9 mouse cellular contexts compared by ENCODE assay signal in genomic region chr11:70651391-70651790, GRCm38 (mm10). TPM values are rescaled to one million over a fixed set of nuclear protein-coding genes. Genes with fewer than 3 reads are reported as not detected.
DNase-seq lines count a peak whose midpoint lies in the region; ATAC-seq and TF ChIP-seq lines count a peak whose summit lies in the region.
"Had no signal": no experiment of that assay in that cellular context is flagged by ENCODE, and none has a peak within 500 bp of the region (broad histone marks: within the 10 kb centered on the region; RNA-seq: fewer than 3 reads in every experiment).

No protein-coding gene starts in this region.

- peaks cover 32% of the 10 kb centered on the region for H3K4me1 ChIP-seq in limb, embryonic 11.5 days (ENCODE audit: control insufficient read depth, insufficient read depth, low read length)

- no peak for ATAC-seq in limb, embryonic 11.5 days (ENCODE audit: insufficient number of reproducible peaks, low FRiP score, low TSS enrichment, low read depth)

- intact Hi-C loops in gastrocnemius, adult 2 months (cut with DNase I) = no loop called here

- no peak overlapping the region for H3K9ac ChIP-seq in limb, embryonic 11.5 days (ENCODE audit: low read length)

- H3K27me3 ChIP-seq in limb, embryonic 11.5 days (ENCODE audit: control insufficient read depth, insufficient read depth, low read length) = no peaks in the 10 kb centered on the region
- H3K27me3 ChIP-seq: neural tube, embryonic 12.5 days had no signal

- peaks cover 28% of the 10 kb centered on the region for H3K36me3 ChIP-seq in limb, embryonic 11.5 days (ENCODE audit: control insufficient read depth, insufficient read depth, low read length)

- no peaks in the 10 kb centered on the region for H3K9me3 ChIP-seq in limb, embryonic 11.5 days (ENCODE audit: control insufficient read depth, low read length)
- H3K9me3 ChIP-seq: neural tube, embryonic 12.5 days had no signal

- peak overlapping the region; percentile 92 for H3K27ac ChIP-seq in gastrocnemius, adult 2 months
- H3K27ac ChIP-seq in limb, embryonic 11.5 days (replicated peaks; ENCODE audit: low read depth, low read length) = no peak overlapping the region
- H3K27ac ChIP-seq: neural tube, embryonic 12.5 days had no signal

- WGBS in limb, embryonic 11.5 days = 77% methylated on average over 2 of the region's 2 CpGs

- H3K4me2 ChIP-seq in limb, embryonic 11.5 days (ENCODE audit: low read depth, severe bottlenecking) = peak overlapping the region; percentile 1; the same call in 1 of the 2 replicates

- H3K4me3 ChIP-seq in gastrocnemius, adult 2 months = peak overlapping the region; percentile 94
- peak overlapping the region; percentile 6 for H3K4me3 ChIP-seq in limb, embryonic 11.5 days (ENCODE audit: low read depth, low read length)
- H3K4me3 ChIP-seq: neural tube, embryonic 12.5 days had no signal

- TF ChIP-seq CTCF in gastrocnemius, adult 2 months (IDR thresholded peaks at IDR 0.05) = no peak

- no peak for DNase-seq in gastrocnemius, adult 2 months
- no peak for DNase-seq in gastrocnemius, postnatal 10 days
- DNase-seq in urinary bladder, postnatal 14 days (ENCODE audit: low spot score) = peak; percentile 60
- DNase-seq in urinary bladder, adult 2 months (ENCODE audit: low spot score) = no peak
- no peak for DNase-seq in limb, embryonic 11.5 days (ENCODE audit: low spot score)
- no peak for DNase-seq in embryo, embryonic 9.5 days (ENCODE audit: extremely low spot score)
- no peak for DNase-seq in kidney, postnatal 10 days
- DNase-seq in c-Kit-positive CD71-positive TER-119-positive erythroid progenitor cells, embryonic 14.5 days (ENCODE audit: low spot score) = no peak

RNA-seq across cellular contexts. Expression of gene Pfn1, which starts 3.1 kb away (rescaled TPM):
- 100 to 1,000 TPM; 252 to 257 TPM for total RNA-seq in gastrocnemius, adult 2 months (2021)
- 100 to 1,000 TPM; 465 to 491 TPM for total RNA-seq in gastrocnemius, postnatal 10 days (2021)
- polyA plus RNA-seq in urinary bladder, adult 2 months (2012; rRNA removed) = 1,258 and 1,344 TPM in 2 replicates
- polyA plus RNA-seq in limb, embryonic 11.5 days (2014; fragmentation: Nextera tagmentation; extraction: Ambion mirVana) = 2,040 and 2,092 TPM in 2 replicates

RNA-seq across cellular contexts. Expression of gene Slc25a11, which starts 4.1 kb away (rescaled TPM):
- 100 to 1,000 TPM; 264 to 408 TPM for total RNA-seq in gastrocnemius, adult 2 months (2021)
- total RNA-seq in gastrocnemius, postnatal 10 days (2021) = 100 to 1,000 TPM; 252 to 283 TPM
- polyA plus RNA-seq in urinary bladder, adult 2 months (2012; rRNA removed) = 93.9 and 96.9 TPM in 2 replicates
- 141 and 148 TPM in 2 replicates for polyA plus RNA-seq in limb, embryonic 11.5 days (2014; fragmentation: Nextera tagmentation; extraction: Ambion mirVana)

RNA-seq across cellular contexts. Expression of gene Rnf167, which starts 4.4 kb away (rescaled TPM):
- total RNA-seq in gastrocnemius, adult 2 months (2021) = 10 to 100 TPM; 35.0 to 38.4 TPM
- 10 to 100 TPM; 41.9 to 43.7 TPM for total RNA-seq in gastrocnemius, postnatal 10 days (2021)
- 116 and 119 TPM in 2 replicates for polyA plus RNA-seq in urinary bladder, adult 2 months (2012; rRNA removed)
- polyA plus RNA-seq in limb, embryonic 11.5 days (2014; fragmentation: Nextera tagmentation; extraction: Ambion mirVana) = 89.5 and 99.1 TPM in 2 replicates

RNA-seq across cellular contexts. Expression of gene Eno3, which starts 5.6 kb away (rescaled TPM):
- total RNA-seq in gastrocnemius, adult 2 months (2021) = 1,000 to 10,000 TPM; 7,153 to 7,488 TPM
- total RNA-seq in gastrocnemius, postnatal 10 days (2021) = 1,000 to 10,000 TPM; 5,193 to 5,983 TPM
- 104 and 126 TPM in 2 replicates for polyA plus RNA-seq in urinary bladder, adult 2 months (2012; rRNA removed)
- polyA plus RNA-seq in limb, embryonic 11.5 days (2014; fragmentation: Nextera tagmentation; extraction: Ambion mirVana) = 49.4 and 53.3 TPM in 2 replicates

RNA-seq across cellular contexts. Expression of gene Gp1ba, which starts 12.5 kb away (rescaled TPM):
- total RNA-seq in gastrocnemius, adult 2 months (2021) = not detected
- total RNA-seq in gastrocnemius, postnatal 10 days (2021) = under 1 TPM; 0.12 to 0.29 TPM
- polyA plus RNA-seq in urinary bladder, adult 2 months (2012; rRNA removed) = 0.01 and 0.10 TPM in 2 replicates
- polyA plus RNA-seq in limb, embryonic 11.5 days (2014; fragmentation: Nextera tagmentation; extraction: Ambion mirVana) = 1.2 and 1.3 TPM in 2 replicates
